Mouse (Mus musculus): ENCODE data around the gene Map3k10. TPM values are rescaled to one million over a fixed set of nuclear protein-coding genes. Genes with fewer than 3 reads are reported as not detected.

Map3k10 gene
- total and polyA plus RNA-seq, 2 experiments, result 10.0 to 20.1 TPM

GRCm38 (mm10) chr7:27688815-27689612 lies 14.6 kb upstream of the Map3k10 start, which contains the start of gene Zfp607b:
Gene Zfp607b, plus strand, starts transcription at chr7:27689340.
- WGBS, result 1% methylated on average over 19 of the region's 19 CpGs
- H3K4me3 ChIP-seq (ENCODE audit: insufficient read depth, low read depth, low read length), result peak within 1 kb of the TSS; percentile 56
- peak within 1 kb of the TSS; percentile 71 for H3K9ac ChIP-seq (ENCODE audit: low read depth, low read length)
- DNase-seq (ENCODE audit: extremely low read depth, low read depth, low spot score), result peak; percentile 100
- TF ChIP-seq CTCF (IDR thresholded peaks at IDR 0.05; ENCODE audit: low read depth, low read length), result no peak
- TF ChIP-seq POLR2A (IDR thresholded peaks at IDR 0.05; ENCODE audit: extremely low read depth, insufficient read depth, low read length), result 0 out of 2 replicates have a peak, but pooled peaks have one; percentile 5
- H3K4me1 ChIP-seq (ENCODE audit: control insufficient read depth, insufficient read depth, low read length), result peaks cover 6% of the 10 kb centered on the region
- peak within 1 kb of the TSS; percentile 73 for H3K27ac ChIP-seq (replicated peaks; ENCODE audit: insufficient read depth, low read depth, low read length)
- H3K79me2 ChIP-seq (ENCODE audit: control insufficient read depth, insufficient read depth, low read length), result no peaks in the 10 kb centered on the region
- H3K36me3 ChIP-seq (ENCODE audit: control insufficient read depth, insufficient read depth, low read length), result no peaks in the 10 kb centered on the region
- H3K27me3 ChIP-seq (ENCODE audit: control insufficient read depth, insufficient read depth, low read length), result no peaks in the 10 kb centered on the region

- 38% methylated on average over 14 of the region's 14 CpGs for WGBS
- Histone ChIP-seq H3K4me3 (ENCODE audit: insufficient read depth, low read depth, low read length) (peak overlapping the region; percentile 56; the same call in 1 of the 2 replicates), H3K36me3 (ENCODE audit: control insufficient read depth, insufficient read depth, low read length) (no peaks in the 10 kb centered on the region), H3K9ac (ENCODE audit: low read depth, low read length) (no peak overlapping the region), H3K27me3 (ENCODE audit: control insufficient read depth, insufficient read depth, low read length) (no peaks in the 10 kb centered on the region; the same call in 1 of the 2 replicates), H3K27ac (replicated peaks; ENCODE audit: insufficient read depth, low read depth, low read length) (no peak overlapping the region), H3K79me2 (ENCODE audit: control insufficient read depth, insufficient read depth, low read length) (no peaks in the 10 kb centered on the region), H3K4me1 (ENCODE audit: control insufficient read depth, insufficient read depth, low read length) (peaks cover 6% of the 10 kb centered on the region)
- DNase-seq (ENCODE audit: extremely low read depth, low read depth, low spot score), result no peak
- TF ChIP-seq CTCF (IDR thresholded peaks at IDR 0.05; ENCODE audit: low read depth, low read length) (no peak), POLR2A (IDR thresholded peaks at IDR 0.05; ENCODE audit: extremely low read depth, insufficient read depth, low read length) (no peak)
Observed at GRCm38 (mm10) chr7:27688246-27688788, 13.9 kb upstream of the Map3k10 start.

GRCm38 (mm10) chr7:27687836-27688235 lies 13.4 kb upstream of the Map3k10 start:
- Histone ChIP-seq H3K4me1 (ENCODE audit: control insufficient read depth, insufficient read depth, low read length) (peaks cover 6% of the 10 kb centered on the region), H3K36me3 (ENCODE audit: control insufficient read depth, insufficient read depth, low read length) (no peaks in the 10 kb centered on the region), H3K27ac (replicated peaks; ENCODE audit: insufficient read depth, low read depth, low read length) (no peak overlapping the region), H3K27me3 (ENCODE audit: control insufficient read depth, insufficient read depth, low read length) (no peaks in the 10 kb centered on the region; the same call in 1 of the 2 replicates), H3K9ac (ENCODE audit: low read depth, low read length) (no peak overlapping the region), H3K79me2 (ENCODE audit: control insufficient read depth, insufficient read depth, low read length) (no peaks in the 10 kb centered on the region), H3K4me3 (ENCODE audit: insufficient read depth, low read depth, low read length) (no peak overlapping the region)
- WGBS, result 67% methylated on average over 3 of the region's 3 CpGs
- TF ChIP-seq POLR2A (IDR thresholded peaks at IDR 0.05; ENCODE audit: extremely low read depth, insufficient read depth, low read length), result no peak
- TF ChIP-seq CTCF (IDR thresholded peaks at IDR 0.05; ENCODE audit: low read depth, low read length), result no peak
- no peak for DNase-seq (ENCODE audit: extremely low read depth, low read depth, low spot score)

- Histone ChIP-seq H3K4me3 (ENCODE audit: insufficient read depth, low read depth, low read length) (no peak overlapping the region), H3K27me3 (ENCODE audit: control insufficient read depth, insufficient read depth, low read length) (no peaks in the 10 kb centered on the region; the same call in 1 of the 2 replicates), H3K36me3 (ENCODE audit: control insufficient read depth, insufficient read depth, low read length) (no peaks in the 10 kb centered on the region), H3K9ac (ENCODE audit: low read depth, low read length) (no peak overlapping the region), H3K4me1 (ENCODE audit: control insufficient read depth, insufficient read depth, low read length) (peaks cover 6% of the 10 kb centered on the region), H3K79me2 (ENCODE audit: control insufficient read depth, insufficient read depth, low read length) (no peaks in the 10 kb centered on the region), H3K27ac (replicated peaks; ENCODE audit: insufficient read depth, low read depth, low read length) (no peak overlapping the region)
- 100% methylated on average over 1 of the region's 1 CpGs for WGBS
- no peak for TF ChIP-seq CTCF (IDR thresholded peaks at IDR 0.05; ENCODE audit: low read depth, low read length)
- no peak for TF ChIP-seq POLR2A (IDR thresholded peaks at IDR 0.05; ENCODE audit: extremely low read depth, insufficient read depth, low read length)
- no peak for DNase-seq (ENCODE audit: extremely low read depth, low read depth, low spot score)
Observed at GRCm38 (mm10) chr7:27687043-27687442, 12.6 kb upstream of the Map3k10 start.

GRCm38 (mm10) chr7:27685681-27686080 lies 11.3 kb upstream of the Map3k10 start:
- DNase-seq (ENCODE audit: extremely low read depth, low read depth, low spot score), result peak; percentile 30
- WGBS, result under 1% methylated on average over 6 of the region's 6 CpGs
- Histone ChIP-seq H3K36me3 (ENCODE audit: control insufficient read depth, insufficient read depth, low read length) (no peaks in the 10 kb centered on the region), H3K4me3 (ENCODE audit: insufficient read depth, low read depth, low read length) (no peak overlapping the region), H3K79me2 (ENCODE audit: control insufficient read depth, insufficient read depth, low read length) (no peaks in the 10 kb centered on the region), H3K27ac (replicated peaks; ENCODE audit: insufficient read depth, low read depth, low read length) (no peak overlapping the region), H3K27me3 (ENCODE audit: control insufficient read depth, insufficient read depth, low read length) (no peaks in the 10 kb centered on the region; the same call in 1 of the 2 replicates), H3K4me1 (ENCODE audit: control insufficient read depth, insufficient read depth, low read length) (peaks cover 6% of the 10 kb centered on the region), H3K9ac (ENCODE audit: low read depth, low read length) (no peak overlapping the region)
- no peak for TF ChIP-seq POLR2A (IDR thresholded peaks at IDR 0.05; ENCODE audit: extremely low read depth, insufficient read depth, low read length)
- TF ChIP-seq CTCF (IDR thresholded peaks at IDR 0.05; ENCODE audit: low read depth, low read length), result peak; percentile 47

Data from liver, adult 2 months (tissue).